Mouse (Mus musculus) liver, postnatal 0 days (tissue): Measurements from ENCODE around the gene Trim24. TPM values are rescaled to one million over a fixed set of nuclear protein-coding genes. Genes with fewer than 3 reads are reported as not detected.
A peak's percentile ranks its signal among the peaks of the same experiment; 100 is the strongest.

Experiments
- ATAC-seq: fragments of 200-750 bp; cut with Nextera tagmentation; 2 replicates; pipeline ENCODE4 v1.8.0; 2017; ENCODE audit warnings: mild to moderate bottlenecking, moderate library complexity
- DNase-seq: peaks from one replicate; pipeline ENCODE4 v3.0.0-alpha.2; 2016
- H3K27ac ChIP-seq: fragments of 300-500 bp; sonication (generic); 2 replicates; pipeline ENCODE4 v1.5.1; 2014; ENCODE audit warnings: antibody characterized with exemption, moderate library complexity, mild to moderate bottlenecking, low read depth
- H3K27me3 ChIP-seq: fragments of 300-500 bp; sonication (generic); 2 replicates; pipeline ENCODE4 v1.6.1; 2014; ENCODE audit warnings: low read length, control low read depth, mixed read lengths; ENCODE audit not compliant: insufficient read depth
- H3K36me3 ChIP-seq: fragments of 300-500 bp; sonication (generic); replicated peaks from 2 replicates; pipeline ENCODE4 v1.6.1; 2014; ENCODE audit warnings: mild to moderate bottlenecking, control low read depth, low read length, moderate library complexity, mixed read lengths; ENCODE audit not compliant: insufficient read depth
- H3K4me1 ChIP-seq: fragments of 300-500 bp; sonication (generic); 2 replicates; pipeline ENCODE4 v1.6.1; 2014; ENCODE audit warnings: antibody characterized with exemption, mild to moderate bottlenecking, control low read depth; ENCODE audit not compliant: insufficient read depth
- H3K4me2 ChIP-seq: fragments of 300-500 bp; sonication (generic); 2 replicates; pipeline ENCODE4 v1.6.1; 2014; ENCODE audit warnings: low read depth, mild to moderate bottlenecking, low read length, moderate library complexity, mixed read lengths
- H3K4me3 ChIP-seq: fragments of 300-500 bp; sonication (generic); 2 replicates; pipeline ENCODE4 v1.5.1; 2014; ENCODE audit warnings: low read depth, low read length
- H3K9ac ChIP-seq: fragments of 300-500 bp; sonication (generic); replicated peaks from 2 replicates; pipeline ENCODE4 v1.6.1; 2014; ENCODE audit warnings: mild to moderate bottlenecking, moderate library complexity
- H3K9me3 ChIP-seq: fragments of 300-500 bp; sonication (generic); 2 replicates; pipeline ENCODE4 v1.6.1; 2016; ENCODE audit warnings: mild to moderate bottlenecking, control low read depth, low read length, mixed read lengths
- CTCF ChIP-seq: sonication (generic); IDR thresholded peaks from 2 replicates; pipeline ENCODE4 v1.5.1; 2016; ENCODE audit warnings: antibody characterized with exemption, low read depth
- EP300 ChIP-seq: IDR thresholded peaks from 2 replicates; pipeline ENCODE4 v1.6.1; 2016; ENCODE audit warnings: antibody characterized with exemption, low read depth, mild to moderate bottlenecking
- WGBS: fragments of 180-500 bp; shearing (Covaris S2); extraction: QIAGEN DNeasy Blood & Tissue Kit; methylation state at CpG from one replicate; pipeline ENCODE4 v1.1.7; 2014; ENCODE audit not compliant: insufficient replicate concordance; 5-methylcytosine and 5-hydroxymethylcytosine counted together
- polyA plus RNA-seq: library from polyadenylated mRNA; unstranded; fragments of >200 nt; fragmentation: Nextera tagmentation; extraction: Ambion mirVana; gene quantifications from 2 replicates; pipeline ENCODE4 v1.2.1, GENCODE M21; 2015

Trim24 gene
- polyA plus RNA-seq, 1 experiment from 2014 or later, result 2.7 TPM

DNA sequence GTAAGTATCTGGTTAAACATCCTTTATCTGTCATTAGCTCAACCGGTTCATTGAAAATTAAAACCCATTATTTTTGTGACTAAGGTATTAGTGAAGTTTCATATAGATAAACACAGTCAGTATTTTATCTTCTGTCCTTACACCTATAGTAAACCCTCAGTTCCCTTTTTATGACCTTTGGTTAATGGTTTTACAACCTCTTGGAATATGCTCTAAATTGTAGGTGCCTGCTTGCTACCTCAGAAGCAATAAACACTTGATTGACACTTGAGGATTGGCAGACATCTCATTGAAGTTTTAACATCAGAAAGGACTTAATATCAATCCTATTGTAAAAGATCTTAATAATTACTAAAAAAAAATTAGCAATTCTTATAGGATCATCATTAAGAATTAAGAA is 54.5 kb downstream of the Trim24 start:
- H3K4me3 ChIP-seq, result no peak overlapping the region
- DNase-seq (no peak), ATAC-seq (no peak)
- no peaks in the 10 kb centered on the region for H3K4me1 ChIP-seq
- no peak overlapping the region for H3K27ac ChIP-seq
- peaks cover 16% of the 10 kb centered on the region for H3K36me3 ChIP-seq
- no peak overlapping the region for H3K4me2 ChIP-seq
- H3K9me3 ChIP-seq, result no peaks in the 10 kb centered on the region
- 90% methylated on average over 1 of the region's 1 CpGs for WGBS
- H3K9ac ChIP-seq, result no peak overlapping the region
- TF ChIP-seq EP300 (no peak), CTCF (no peak)
- no peaks in the 10 kb centered on the region for H3K27me3 ChIP-seq

DNA sequence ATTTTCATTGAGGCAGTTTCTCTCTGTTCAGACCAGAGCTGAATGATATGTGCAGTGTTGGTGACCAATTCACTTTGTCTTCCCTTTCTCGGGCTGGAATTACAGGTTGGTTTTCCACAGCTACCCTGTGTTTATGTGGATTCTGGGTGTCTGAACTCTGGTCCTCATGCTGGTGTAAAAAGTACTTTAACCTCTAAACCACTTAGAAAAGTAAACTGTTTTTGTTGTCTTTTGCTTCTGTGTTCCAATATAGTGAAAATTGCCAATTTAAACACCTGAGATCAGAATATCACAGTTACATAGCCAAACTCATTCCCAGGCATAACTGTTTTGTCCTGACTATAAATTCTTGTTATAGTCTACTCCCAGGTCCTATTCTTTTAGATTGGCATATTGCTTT is 56.1 kb downstream of the Trim24 start:
- H3K36me3 ChIP-seq, result peaks cover 19% of the 10 kb centered on the region
- no peaks in the 10 kb centered on the region for H3K27me3 ChIP-seq
- 81% methylated on average over 1 of the region's 1 CpGs for WGBS
- no peak overlapping the region for H3K9ac ChIP-seq
- DNase-seq (no peak), ATAC-seq (no peak)
- H3K4me1 ChIP-seq, result no peaks in the 10 kb centered on the region
- no peak overlapping the region for H3K4me2 ChIP-seq
- H3K27ac ChIP-seq, result no peak overlapping the region
- no peak overlapping the region for H3K4me3 ChIP-seq
- no peaks in the 10 kb centered on the region for H3K9me3 ChIP-seq
- TF ChIP-seq EP300, result no peak
- no peak for TF ChIP-seq CTCF

DNA sequence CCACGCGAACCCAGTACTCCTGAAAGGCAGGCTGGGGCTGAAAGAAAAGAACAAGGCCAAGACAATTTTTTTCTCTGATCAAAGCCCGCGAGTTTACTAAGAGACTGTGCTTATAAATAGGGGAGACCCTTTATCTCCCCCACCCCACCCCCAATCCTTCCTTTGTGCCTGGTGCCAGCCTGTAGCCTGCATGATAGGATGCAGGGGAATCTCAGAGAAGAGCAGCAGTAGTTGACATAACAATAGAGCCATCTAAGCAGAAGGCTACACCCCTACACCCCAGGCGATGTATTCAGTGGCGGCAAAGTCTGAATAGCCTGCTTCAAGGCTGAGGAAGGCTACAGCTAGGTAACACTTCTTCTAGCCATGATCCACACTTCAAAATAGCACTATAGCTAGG is 65.9 kb downstream of the Trim24 start:
- no peak overlapping the region for H3K27ac ChIP-seq
- ATAC-seq (no peak), DNase-seq (no peak)
- no peak for TF ChIP-seq CTCF
- no peak for TF ChIP-seq EP300
- H3K9me3 ChIP-seq, result peaks cover 2% of the 10 kb centered on the region; the same call in 1 of the 2 replicates
- no peak overlapping the region for H3K9ac ChIP-seq
- no peak overlapping the region for H3K4me3 ChIP-seq
- 0 out of 2 replicates have a peak, but pooled peaks cover 4% of the 10 kb centered on the region for H3K36me3 ChIP-seq
- H3K27me3 ChIP-seq, result no peaks in the 10 kb centered on the region
- WGBS, result 84% methylated on average over 6 of the region's 6 CpGs
- no peak overlapping the region for H3K4me2 ChIP-seq
- H3K4me1 ChIP-seq, result no peaks in the 10 kb centered on the region

DNA sequence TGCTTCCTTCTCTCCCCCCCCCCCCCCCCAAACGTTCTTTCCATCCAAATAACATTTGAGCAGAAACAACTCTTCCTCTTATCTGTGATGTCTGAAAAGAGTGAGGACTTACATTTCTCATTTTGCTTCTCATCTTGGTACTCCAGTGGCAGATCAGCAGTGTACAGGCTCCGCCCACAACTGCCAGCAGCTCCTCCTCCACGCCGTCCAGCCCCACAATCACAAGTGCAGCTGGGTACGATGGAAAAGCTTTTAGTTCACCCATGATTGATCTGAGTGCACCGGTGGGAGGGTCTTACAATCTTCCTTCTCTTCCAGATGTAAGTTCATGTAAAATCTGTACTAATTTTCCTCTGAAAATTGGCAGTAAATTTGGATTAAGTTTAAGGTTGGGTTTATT is 80.7 kb downstream of the Trim24 start:
- peaks cover 33% of the 10 kb centered on the region for H3K36me3 ChIP-seq

DNA sequence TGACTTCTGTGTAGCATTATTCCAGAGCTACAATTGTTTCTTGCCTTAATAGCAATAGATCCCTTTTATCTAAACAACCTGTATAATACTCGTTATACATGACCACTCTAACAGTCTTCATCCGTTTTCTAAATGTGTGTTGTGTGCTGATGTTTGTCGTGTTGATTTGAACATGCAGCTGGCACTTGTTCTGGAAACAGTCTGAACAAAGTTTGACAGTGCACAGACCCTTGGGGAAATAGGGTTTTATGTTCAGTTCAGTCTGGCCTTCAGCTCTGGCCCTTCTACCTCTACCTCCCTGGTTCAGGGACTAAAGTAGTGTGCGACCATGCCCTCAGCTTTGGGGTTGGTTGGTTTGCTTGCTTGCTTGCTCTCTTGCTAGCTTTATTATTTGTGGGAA is 96.8 kb downstream of the Trim24 start:
- DNase-seq (no peak), ATAC-seq (no peak)
- Histone ChIP-seq H3K4me2 (no peak overlapping the region), H3K36me3 (peaks cover 21% of the 10 kb centered on the region), H3K4me1 (no peaks in the 10 kb centered on the region), H3K27ac (no peak overlapping the region), H3K9ac (no peak overlapping the region), H3K4me3 (no peak overlapping the region), H3K27me3 (no peaks in the 10 kb centered on the region), H3K9me3 (no peaks in the 10 kb centered on the region)
- no peak for TF ChIP-seq EP300
- TF ChIP-seq CTCF, result no peak
- 79% methylated on average over 4 of the region's 4 CpGs for WGBS

More for the DNA sequence above, 80.7 kb downstream of the Trim24 start:
- Histone ChIP-seq H3K9ac (no peak overlapping the region), H3K4me2 (no peak overlapping the region), H3K27ac (no peak overlapping the region), H3K4me3 (no peak overlapping the region), H3K4me1 (no peaks in the 10 kb centered on the region), H3K9me3 (no peaks in the 10 kb centered on the region), H3K27me3 (no peaks in the 10 kb centered on the region)
- DNase-seq (no peak), ATAC-seq (no peak)
- WGBS, result 79% methylated on average over 6 of the region's 6 CpGs
- no peak for TF ChIP-seq CTCF
- TF ChIP-seq EP300, result no peak

DNA sequence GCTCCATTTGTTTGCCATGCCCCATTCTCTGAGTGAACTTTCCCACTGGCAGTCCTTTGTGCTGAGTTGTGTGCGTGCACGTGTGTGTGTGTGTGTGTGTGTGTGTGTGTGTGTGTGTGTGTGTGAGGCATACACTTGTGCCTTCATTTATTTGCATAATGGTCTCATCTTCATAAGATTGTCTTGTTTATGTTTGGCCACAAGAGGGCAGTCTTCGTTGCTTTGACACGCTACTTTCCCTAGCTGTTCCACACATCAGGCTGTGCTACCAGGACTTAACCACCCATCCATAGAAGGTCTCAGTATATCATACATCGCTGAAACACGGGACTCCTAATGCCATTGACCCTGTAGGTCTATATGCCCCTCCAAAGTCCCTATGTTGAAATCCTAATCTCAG is 136.8 kb downstream of the Trim24 start:
- 10% methylated on average over 6 of the region's 6 CpGs for whole genome bisulfite sequencing

DNA sequence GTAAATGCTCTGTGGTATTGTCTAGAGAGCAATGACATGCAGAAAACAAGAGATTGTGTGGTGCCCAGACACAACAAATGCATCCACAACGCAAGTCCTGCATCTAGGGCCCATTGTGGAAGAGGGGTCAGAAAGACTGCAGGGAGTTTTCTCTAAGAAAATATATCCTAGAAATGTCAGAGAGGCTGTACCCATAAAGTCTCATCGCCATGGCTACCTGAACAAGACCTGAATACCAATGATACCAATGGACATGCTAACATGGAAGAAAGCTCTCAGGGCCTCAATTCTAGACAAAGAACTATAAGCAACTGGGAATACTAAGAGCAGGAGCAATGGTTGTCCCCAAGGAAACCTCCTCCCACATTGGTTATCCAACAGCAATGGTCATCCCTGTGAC is 142.2 kb downstream of the Trim24 start:
- no peaks in the 10 kb centered on the region for H3K27me3 ChIP-seq
- no peak overlapping the region for H3K4me2 ChIP-seq
- no peak for ATAC-seq
- no peaks in the 10 kb centered on the region for H3K4me1 ChIP-seq
- no peak overlapping the region for H3K9ac ChIP-seq
- H3K9me3 ChIP-seq, result no peaks in the 10 kb centered on the region
- no peaks in the 10 kb centered on the region for H3K36me3 ChIP-seq
- H3K27ac ChIP-seq, result no peak overlapping the region
- WGBS, result 81% methylated on average over 2 of the region's 2 CpGs
- DNase-seq, result no peak
- TF ChIP-seq CTCF, result no peak
- no peak for TF ChIP-seq EP300
- no peak overlapping the region for H3K4me3 ChIP-seq

More for the DNA sequence above, 136.8 kb downstream of the Trim24 start:
- H3K9ac ChIP-seq, result no peak overlapping the region
- no peak overlapping the region for H3K27ac ChIP-seq
- DNase-seq (peak; percentile 38), ATAC-seq (no peak)
- H3K4me3 ChIP-seq, result no peak overlapping the region
- no peaks in the 10 kb centered on the region for H3K9me3 ChIP-seq
- no peaks in the 10 kb centered on the region for H3K4me1 ChIP-seq
- no peaks in the 10 kb centered on the region for H3K27me3 ChIP-seq
- H3K36me3 ChIP-seq, result no peaks in the 10 kb centered on the region
- TF ChIP-seq EP300 (no peak), CTCF (peak; percentile 81)
- no peak overlapping the region for H3K4me2 ChIP-seq

Other genes with a start within 250 kb of the Trim24 start
- 0.08 and 0.15 TPM in 2 replicates for gene Svopl, start 176.2 kb downstream of the Trim24 start, polyA plus RNA-seq
- gene Tmem213, start 238.4 kb downstream of the Trim24 start, polyA plus RNA-seq, result not detected in 2 replicates